Mouse (Mus musculus) cerebellum, adult 2 months (tissue): Measurements from ENCODE around the gene Crabp1. TPM values are rescaled to one million over a fixed set of nuclear protein-coding genes. Genes with fewer than 3 reads are reported as not detected.

Source experiments
- DNase-seq, 2 experiments: peaks; one replicate each; pipeline ENCODE4 v3.0.0; 2021
- H3K27ac ChIP-seq: fragments of 200-500 bp; 2 replicates; pipeline ENCODE4 v1.5.1; 2012; ENCODE audit warnings: low read length, control low read depth, inconsistent platforms; ENCODE audit not compliant: insufficient read depth
- H3K27me3 ChIP-seq: fragments of 200-500 bp; 2 replicates; pipeline ENCODE4 v1.6.1; 2012; ENCODE audit warnings: inconsistent platforms, mild to moderate bottlenecking, low read length, moderate library complexity; ENCODE audit not compliant: control insufficient read depth, insufficient read depth
- H3K4me1 ChIP-seq: fragments of 200-500 bp; 2 replicates; pipeline ENCODE4 v1.6.1; 2011; ENCODE audit warnings: low read length; ENCODE audit not compliant: control insufficient read depth, insufficient read depth
- H3K4me3 ChIP-seq: fragments of 200-500 bp; replicated peaks from 2 replicates; pipeline ENCODE3; 2011; ENCODE audit warnings: mild to moderate bottlenecking, low read depth, low read length, control low read depth; ENCODE audit not compliant: insufficient read depth
- CTCF ChIP-seq: fragments of 200-500 bp; IDR thresholded peaks from 2 replicates; pipeline ENCODE4 v1.5.1; 2011; ENCODE audit warnings: low read depth, mild to moderate bottlenecking, control low read depth, low read length, moderate library complexity, borderline replicate concordance; ENCODE audit not compliant: insufficient read depth
- POLR2A ChIP-seq: fragments of 200-500 bp; IDR thresholded peaks from 2 replicates; pipeline ENCODE4 v1.6.1; 2011; ENCODE audit warnings: low read length, control low read depth, borderline replicate concordance; ENCODE audit not compliant: insufficient read depth
- WGBS: fragments of 180-500 bp; shearing (Covaris S2); methylation state at CpG from one replicate; pipeline ENCODE4 v1.1.7; 2018; 5-methylcytosine and 5-hydroxymethylcytosine counted together
- polyA plus RNA-seq: library from polyadenylated mRNA; depleted of rRNA; stranded (reverse); fragments of >200 nt; gene quantifications from 2 replicates; pipeline ENCODE4 v1.2.3, GENCODE M21; 2012; rRNA removed

Gene Crabp1
- polyA plus RNA-seq, 1 experiment = 5.5 TPM

DNA sequence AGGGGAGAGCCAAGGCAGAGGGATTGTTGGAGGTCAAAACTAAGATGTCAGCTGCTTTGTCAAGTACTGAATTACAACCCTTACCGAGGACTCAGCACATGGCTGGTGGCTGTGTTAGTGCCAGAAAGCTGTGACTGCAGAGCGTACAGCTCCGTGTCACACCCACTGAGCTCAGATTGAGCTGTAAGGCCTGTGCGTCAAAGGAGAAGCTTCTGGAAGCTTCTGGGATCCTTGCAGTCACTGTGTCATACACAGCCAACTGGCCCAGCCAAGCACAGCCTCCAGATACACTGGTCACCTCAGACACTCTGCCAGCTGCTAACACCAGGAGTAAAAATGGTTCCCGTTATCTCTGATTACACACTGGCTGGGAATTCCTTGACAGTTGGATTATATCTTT, 39.8 kb downstream of the Crabp1 start:
- Histone ChIP-seq H3K27ac (no peak overlapping the region), H3K27me3 (no peaks in the 10 kb centered on the region), H3K4me3 (no peak overlapping the region), H3K4me1 (no peaks in the 10 kb centered on the region)
- DNase-seq = no peak
- TF ChIP-seq POLR2A (no peak), CTCF (no peak)
- whole genome bisulfite sequencing = 32% methylated on average over 5 of the region's 5 CpGs

DNA sequence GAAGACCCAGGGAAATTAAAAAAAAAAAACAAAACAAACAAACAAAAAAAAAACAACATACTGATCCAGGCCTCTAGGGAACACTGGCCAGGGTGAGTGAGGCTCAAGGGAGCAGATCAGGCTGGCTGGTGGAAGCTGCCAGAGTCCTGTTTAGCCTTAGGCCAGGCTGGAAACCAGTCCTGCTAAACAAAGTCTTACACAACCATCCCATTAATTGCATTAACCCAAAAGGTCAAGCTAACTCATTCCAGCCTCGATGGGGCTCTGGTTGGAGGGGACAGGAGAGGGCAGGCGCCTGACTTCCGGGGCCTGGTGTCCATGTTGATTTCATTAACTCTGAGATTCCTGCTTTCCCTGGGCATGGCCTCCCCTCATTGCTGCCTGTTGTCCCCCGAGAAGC, 43.2 kb downstream of the Crabp1 start:
- no peak overlapping the region for H3K27ac ChIP-seq
- TF ChIP-seq POLR2A = no peak
- no peak for TF ChIP-seq CTCF
- 68% methylated on average over 4 of the region's 4 CpGs for WGBS
- H3K4me3 ChIP-seq = no peak overlapping the region
- no peaks in the 10 kb centered on the region for H3K27me3 ChIP-seq
- H3K4me1 ChIP-seq = no peaks in the 10 kb centered on the region
- DNase-seq = no peak

DNA sequence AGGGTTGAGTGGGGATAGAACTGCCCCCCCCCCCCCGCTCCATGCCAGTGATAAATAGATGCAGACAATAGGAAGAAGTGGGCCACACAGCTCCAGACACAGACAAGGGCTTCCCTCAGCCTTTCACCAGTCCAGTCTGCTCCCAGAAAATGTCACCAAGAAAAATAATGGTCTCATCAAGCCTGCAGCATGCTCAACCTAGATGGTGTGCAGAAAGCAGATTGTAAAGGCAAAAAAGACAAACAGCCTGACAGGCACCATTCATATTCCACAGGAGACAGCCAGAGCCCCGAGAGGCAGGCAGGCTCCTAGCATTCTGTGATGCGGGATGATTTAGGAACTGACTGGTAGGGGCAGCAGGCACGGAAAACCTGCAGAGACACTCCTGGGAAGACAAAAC, 45.4 kb downstream of the Crabp1 start:
- no peak overlapping the region for H3K27ac ChIP-seq
- 31% methylated on average over 4 of the region's 4 CpGs for WGBS
- H3K4me3 ChIP-seq = no peak overlapping the region

DNA sequence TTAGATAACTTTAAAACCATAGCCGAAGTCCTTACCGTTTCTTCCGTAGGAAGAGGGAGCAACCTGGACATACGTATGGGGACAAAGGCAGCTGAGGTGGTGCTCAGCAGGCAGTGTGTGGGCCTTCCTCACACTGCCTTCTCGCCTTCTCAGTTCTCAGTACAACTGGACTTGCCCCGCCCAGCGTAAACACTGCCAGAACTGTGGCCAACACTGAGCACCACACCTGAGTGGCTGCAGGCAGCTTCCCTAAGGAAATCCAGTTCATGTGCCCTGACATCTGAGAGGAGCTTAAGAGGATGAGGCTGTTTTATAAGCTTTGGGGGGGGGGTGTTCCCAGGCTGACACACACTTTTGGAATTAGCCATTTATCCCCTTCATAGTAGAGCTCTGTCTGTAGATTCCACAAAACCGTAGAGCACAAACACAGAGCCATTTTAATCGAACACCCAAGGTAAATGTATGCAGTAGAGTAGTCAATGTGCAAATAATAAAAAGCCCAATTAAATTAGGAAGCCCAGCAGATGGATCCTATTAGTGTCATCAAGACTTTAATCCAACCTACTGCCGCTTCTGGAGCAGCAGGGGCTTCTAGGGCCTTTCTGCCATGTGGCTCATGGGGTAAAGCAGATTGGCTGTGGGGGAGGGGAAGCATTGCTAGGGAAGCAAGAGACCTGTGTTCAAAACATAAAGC, 52.1 kb downstream of the Crabp1 start:
- Histone ChIP-seq H3K27ac (no peak overlapping the region), H3K27me3 (no peaks in the 10 kb centered on the region; the same call in 1 of the 2 replicates), H3K4me3 (no peak overlapping the region), H3K4me1 (no peaks in the 10 kb centered on the region)
- no peak for TF ChIP-seq CTCF
- no peak for TF ChIP-seq POLR2A
- no peak for DNase-seq
- WGBS = 71% methylated on average over 10 of the region's 10 CpGs

More for the DNA sequence above, 45.4 kb downstream of the Crabp1 start:
- no peak for DNase-seq
- no peaks in the 10 kb centered on the region for H3K4me1 ChIP-seq
- TF ChIP-seq CTCF (no peak), POLR2A (no peak)
- no peaks in the 10 kb centered on the region for H3K27me3 ChIP-seq

- 64% methylated on average over 5 of the region's 5 CpGs for WGBS
- TF ChIP-seq POLR2A (no peak), CTCF (peak; percentile 48; the same call in 1 of the 2 replicates)
- no peaks in the 10 kb centered on the region for H3K4me1 ChIP-seq
- no peaks in the 10 kb centered on the region; the same call in 1 of the 2 replicates for H3K27me3 ChIP-seq
- H3K27ac ChIP-seq = no peak overlapping the region
- no peak overlapping the region for H3K4me3 ChIP-seq
- DNase-seq = peak in 1 of 2 experiments; percentile 15
Measured at GRCm38 (mm10) chr9:54821442-54822100, 57.0 kb downstream of the Crabp1 start.

Other genes starting within 250 kb of the Crabp1 start
- gene Sh2d7, start 225.8 kb upstream of the Crabp1 start, polyA plus RNA-seq = not detected in 2 replicates
- gene Cib2, start 204.5 kb upstream of the Crabp1 start, polyA plus RNA-seq = 31.7 and 40.2 TPM in 2 replicates
- 209 and 211 TPM in 2 replicates for gene Idh3a, start 178.4 kb upstream of the Crabp1 start, polyA plus RNA-seq
- 270 and 289 TPM in 2 replicates for gene Acsbg1, start 102.9 kb upstream of the Crabp1 start, polyA plus RNA-seq
- gene Dnaja4, start 65.9 kb upstream of the Crabp1 start, polyA plus RNA-seq = 36.4 and 37.5 TPM in 2 replicates
- gene Wdr61, start 30.2 kb upstream of the Crabp1 start, polyA plus RNA-seq = 65.3 and 69.6 TPM in 2 replicates
- gene Ireb2, start 99.0 kb downstream of the Crabp1 start, polyA plus RNA-seq = 28.0 and 30.1 TPM in 2 replicates
- 1.4 and 1.6 TPM in 2 replicates for gene Hykk, start 152.5 kb downstream of the Crabp1 start, polyA plus RNA-seq
- 148 and 156 TPM in 2 replicates for gene Psma4, start 186.0 kb downstream of the Crabp1 start, polyA plus RNA-seq
- not detected in 2 replicates for gene AY074887, start 186.2 kb downstream of the Crabp1 start, polyA plus RNA-seq
- 0.05 and 0.22 TPM in 2 replicates for gene Chrna5, start 216.1 kb downstream of the Crabp1 start, polyA plus RNA-seq